Mouse (Mus musculus) spleen, adult 2 months (tissue): Measurements from ENCODE around the gene Uimc1. TPM values are rescaled to one million over a fixed set of nuclear protein-coding genes. Genes with fewer than 3 reads are reported as not detected.

Source experiments
- DNase-seq, 2 experiments: peaks; one replicate each; pipeline versions ENCODE4 v3.0.0 to v3.0.0-alpha.2; 2012 to 2021; ENCODE audit warnings: low spot score in 2 of 2, low read depth in 1 of 2
- H3K27ac ChIP-seq: fragments of 200-500 bp; 2 replicates; pipeline ENCODE4 v1.5.1; 2012; ENCODE audit warnings: low read length, inconsistent platforms; ENCODE audit not compliant: insufficient read depth
- H3K27me3 ChIP-seq: fragments of 200-500 bp; 2 replicates; pipeline ENCODE4 v1.6.1; 2012; ENCODE audit warnings: mild to moderate bottlenecking, moderate library complexity, low read length, inconsistent platforms; ENCODE audit not compliant: control insufficient read depth, insufficient read depth
- H3K36me3 ChIP-seq: fragments of 200-500 bp; 2 replicates; pipeline ENCODE4 v1.6.1; 2012; ENCODE audit warnings: mild to moderate bottlenecking, low read length, inconsistent platforms; ENCODE audit not compliant: control insufficient read depth, insufficient read depth
- H3K4me1 ChIP-seq: fragments of 200-500 bp; 2 replicates; pipeline ENCODE4 v1.6.1; 2011; ENCODE audit warnings: inconsistent platforms; ENCODE audit not compliant: control insufficient read depth, insufficient read depth, insufficient read length
- H3K4me3 ChIP-seq: fragments of 200-500 bp; 2 replicates; pipeline ENCODE4 v1.5.1; 2011; ENCODE audit warnings: mild to moderate bottlenecking, inconsistent platforms; ENCODE audit not compliant: insufficient read depth, insufficient read length; ENCODE audit errors: extremely low read depth
- CTCF ChIP-seq: fragments of 200-500 bp; IDR thresholded peaks from 2 replicates; pipeline ENCODE4 v1.5.1; 2011; ENCODE audit warnings: mild to moderate bottlenecking, inconsistent platforms; ENCODE audit not compliant: insufficient read depth, insufficient read length, insufficient replicate concordance; ENCODE audit errors: extremely low read depth
- POLR2A ChIP-seq: fragments of 200-500 bp; IDR thresholded peaks from 2 replicates; pipeline ENCODE4 v1.6.1; 2011; ENCODE audit warnings: low read depth, low read length, inconsistent platforms
- WGBS: fragments of 180-500 bp; shearing (Covaris S2); methylation state at CpG from one replicate; pipeline ENCODE4 v1.1.7; 2018; 5-methylcytosine and 5-hydroxymethylcytosine counted together
- polyA plus RNA-seq: library from polyadenylated mRNA; depleted of rRNA; stranded (reverse); fragments of >200 nt; gene quantifications from 2 replicates; pipeline ENCODE4 v1.2.3, GENCODE M21; 2012

Gene Uimc1
- polyA plus RNA-seq, 1 experiment = 5.1 TPM

DNA sequence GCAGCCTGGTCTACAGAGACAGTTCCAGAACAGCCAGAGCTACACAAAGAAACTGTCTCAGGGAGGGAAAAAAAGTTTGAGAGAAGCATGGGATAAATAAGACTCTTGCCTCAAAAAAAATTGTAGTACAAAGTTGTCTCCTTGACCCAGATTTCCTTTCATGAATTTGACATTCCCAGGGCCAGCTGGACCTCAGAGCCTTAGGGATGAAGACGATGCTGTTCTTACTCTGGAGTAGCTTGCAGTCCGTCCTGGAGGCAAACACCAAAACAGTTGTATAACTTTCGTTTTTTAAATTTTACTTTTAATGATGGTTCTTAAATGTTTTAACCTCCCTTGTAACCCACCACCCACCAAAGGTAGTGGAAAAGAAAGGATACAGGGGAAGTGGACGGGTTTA is 7.0 kb upstream of the Uimc1 start:
- H3K27ac ChIP-seq = no peak overlapping the region
- no peak for DNase-seq
- 96% methylated on average over 4 of the region's 4 CpGs for WGBS
- no peak for TF ChIP-seq POLR2A
- peaks cover 10% of the 10 kb centered on the region for H3K4me1 ChIP-seq
- H3K36me3 ChIP-seq = 0 out of 2 replicates have a peak, but pooled peaks cover 1% of the 10 kb centered on the region
- H3K4me3 ChIP-seq = no peak overlapping the region
- H3K27me3 ChIP-seq = no peaks in the 10 kb centered on the region

DNA sequence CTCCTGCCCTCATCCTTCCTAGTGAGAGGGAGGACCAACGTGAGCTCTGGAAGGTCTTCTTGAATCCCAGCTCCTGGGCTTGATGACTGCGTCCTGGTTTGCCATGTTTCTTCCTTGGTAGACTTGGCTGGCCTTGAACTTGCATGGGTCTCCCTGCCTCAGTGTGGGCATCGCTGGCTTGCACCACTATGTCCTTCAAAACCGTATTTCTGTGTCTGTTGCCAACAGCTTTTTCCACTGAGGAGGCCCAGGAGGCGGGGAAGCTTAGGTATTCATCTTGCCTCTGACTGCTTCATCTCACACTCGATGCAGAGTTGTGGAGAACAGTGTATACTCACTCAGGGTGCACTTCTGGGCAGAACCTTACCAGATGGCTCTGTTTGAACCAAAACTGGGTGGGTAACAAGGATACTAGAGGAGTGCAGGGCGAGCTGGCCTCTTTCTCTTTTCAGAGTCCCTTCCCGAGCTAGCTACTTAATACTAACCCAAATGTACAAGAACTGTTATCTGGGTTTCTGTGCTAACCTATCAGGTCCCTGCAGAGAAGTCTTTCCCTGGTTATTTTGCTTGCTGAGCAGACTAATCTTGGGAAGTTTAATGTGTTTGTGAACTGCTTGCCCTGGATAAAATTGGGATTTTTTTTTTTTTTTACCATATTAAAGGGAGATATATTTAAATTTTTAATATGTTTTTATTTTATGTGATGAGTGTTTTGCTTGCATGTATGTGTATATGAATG is 6.0 kb upstream of the Uimc1 start:
- peak overlapping the region; percentile 67; the same call in 1 of the 2 replicates for H3K27ac ChIP-seq
- peak overlapping the region; percentile 99 for H3K4me3 ChIP-seq
- DNase-seq = no peak
- WGBS = 31% methylated on average over 8 of the region's 8 CpGs
- H3K27me3 ChIP-seq = no peaks in the 10 kb centered on the region
- H3K4me1 ChIP-seq = peaks cover 10% of the 10 kb centered on the region
- 0 out of 2 replicates have a peak, but pooled peaks cover 1% of the 10 kb centered on the region for H3K36me3 ChIP-seq
- TF ChIP-seq POLR2A = no peak
- TF ChIP-seq CTCF = no peak

DNA sequence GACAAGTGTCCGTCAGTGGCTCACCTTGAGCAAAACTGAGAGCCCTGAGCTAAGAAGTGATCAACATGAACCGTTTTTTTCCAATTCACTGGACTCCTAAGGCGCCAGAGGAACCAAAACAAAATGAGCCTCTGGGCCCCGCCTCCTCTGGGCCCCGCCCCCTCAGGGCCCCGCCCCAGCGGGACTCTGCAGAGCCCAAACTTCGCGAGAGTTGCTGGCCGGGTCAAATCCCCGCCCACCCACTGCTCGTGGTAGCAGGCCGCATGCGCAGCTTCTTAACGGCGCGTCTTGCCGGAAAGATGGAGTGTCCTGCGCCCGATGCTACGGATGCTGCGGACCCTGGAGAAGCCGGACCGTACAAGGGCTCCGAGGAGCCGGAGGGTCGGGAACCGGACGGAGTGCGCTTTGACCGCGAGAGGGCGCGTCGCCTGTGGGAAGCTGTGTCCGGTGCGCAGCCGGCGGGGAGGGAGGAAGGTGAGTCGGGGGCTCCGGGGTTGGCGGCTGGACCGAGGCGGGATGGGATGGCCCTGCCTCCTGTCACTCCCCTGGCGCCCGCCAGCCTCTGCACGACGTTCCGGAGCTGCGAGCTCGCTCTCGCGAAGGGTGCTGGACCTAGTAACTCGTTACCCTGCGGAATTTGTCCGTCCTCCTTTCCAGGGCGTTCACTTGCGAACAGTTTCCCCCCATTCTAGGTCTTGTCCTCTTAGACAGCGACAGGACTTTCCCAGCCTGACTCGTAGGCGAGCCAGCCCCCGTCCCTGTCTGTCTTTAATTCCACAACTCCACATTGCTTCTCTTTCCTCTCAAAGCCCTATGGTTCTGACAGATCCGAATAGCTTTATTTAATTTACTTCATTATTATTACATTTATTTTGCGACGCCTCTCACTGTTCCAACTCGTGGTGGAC is 5.2 kb upstream of the Uimc1 start, which contains the start of gene Zfp346:
TSS of gene Zfp346 (plus strand) at position 267 of the 908 bp plus-strand sequence.
- TF ChIP-seq POLR2A (peak; percentile 88), CTCF (peak; percentile 29; the same call in 1 of the 2 replicates)
- Histone ChIP-seq H3K4me1 (peaks cover 10% of the 10 kb centered on the region), H3K27me3 (no peaks in the 10 kb centered on the region), H3K27ac (peak within 1 kb of the TSS; percentile 67), H3K36me3 (0 out of 2 replicates have a peak, but pooled peaks cover 1% of the 10 kb centered on the region), H3K4me3 (peak within 1 kb of the TSS; percentile 99)
- peak; percentile 89 to 98 for DNase-seq
- WGBS = under 1% methylated on average over 64 of the region's 66 CpGs

DNA sequence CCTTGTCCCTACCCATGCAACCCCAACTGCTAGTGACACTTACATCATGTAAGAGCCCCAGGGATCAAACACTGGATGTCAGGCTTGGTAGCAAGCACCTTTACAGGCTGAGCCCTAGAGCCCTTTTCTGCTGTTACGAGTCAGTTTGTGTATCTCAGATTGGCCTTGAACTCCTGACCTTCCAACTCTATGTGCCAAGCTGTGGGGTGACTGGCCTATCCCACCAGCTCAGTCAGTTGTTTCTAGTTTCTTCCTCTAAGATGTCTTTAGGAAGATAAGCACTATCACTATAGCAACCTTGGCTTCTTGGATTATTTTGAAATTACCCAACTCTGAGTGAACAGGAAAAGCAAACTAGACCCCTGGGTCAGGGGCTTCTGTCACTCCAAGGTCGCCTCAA is 3.3 kb upstream of the Uimc1 start:
- TF ChIP-seq POLR2A = no peak
- TF ChIP-seq CTCF = no peak
- no peak for DNase-seq
- H3K4me3 ChIP-seq = no peak overlapping the region
- H3K27me3 ChIP-seq = no peaks in the 10 kb centered on the region
- no peak overlapping the region for H3K27ac ChIP-seq
- peaks cover 12% of the 10 kb centered on the region for H3K4me1 ChIP-seq
- no peaks in the 10 kb centered on the region for H3K36me3 ChIP-seq
- WGBS = 79% methylated on average over 2 of the region's 2 CpGs

DNA sequence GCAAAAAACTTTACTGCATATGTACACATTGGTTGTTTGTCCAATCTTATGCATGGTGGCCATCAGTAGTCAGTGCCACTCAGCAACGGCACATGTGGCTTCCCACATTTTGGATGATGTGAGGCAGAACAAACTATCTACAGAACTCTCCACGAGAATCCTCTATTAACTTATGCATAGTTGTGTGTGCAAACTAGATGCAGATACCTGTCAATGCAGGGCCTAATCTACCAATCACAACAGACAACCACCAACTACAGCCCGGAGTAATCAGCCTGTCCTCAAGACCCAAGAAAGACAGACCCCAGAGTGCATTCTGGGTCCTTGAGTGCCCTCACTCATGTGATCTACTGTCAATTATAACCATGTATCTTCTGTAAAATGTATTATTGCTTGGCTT is 2.3 kb upstream of the Uimc1 start:
- Histone ChIP-seq H3K4me3 (no peak overlapping the region), H3K4me1 (peaks cover 12% of the 10 kb centered on the region), H3K36me3 (no peaks in the 10 kb centered on the region), H3K27me3 (no peaks in the 10 kb centered on the region), H3K27ac (no peak overlapping the region)
- TF ChIP-seq POLR2A (no peak), CTCF (no peak)
- WGBS = 95% methylated on average over 3 of the region's 3 CpGs
- DNase-seq = no peak

DNA sequence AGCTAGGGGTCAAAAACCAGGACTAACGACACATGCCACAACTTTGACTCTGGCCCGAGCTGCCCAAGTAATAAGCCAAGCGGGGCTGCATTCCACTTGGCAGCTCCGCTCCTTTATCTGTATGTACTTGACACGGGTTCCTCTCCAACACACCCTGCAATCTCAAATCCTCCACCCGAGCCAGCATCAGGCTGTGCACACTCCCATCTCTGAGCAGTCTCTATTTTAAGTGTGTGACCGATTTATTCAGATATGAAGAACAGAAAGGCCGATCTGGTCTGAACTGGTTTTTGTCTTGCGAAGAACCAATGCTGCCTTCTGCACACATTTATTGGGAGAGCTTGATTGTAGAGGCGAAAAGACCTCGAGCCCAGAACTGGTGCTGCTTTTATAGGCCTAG is 1.5 kb upstream of the Uimc1 start:
- TF ChIP-seq CTCF = no peak
- no peak for TF ChIP-seq POLR2A
- Histone ChIP-seq H3K36me3 (no peaks in the 10 kb centered on the region), H3K4me3 (no peak overlapping the region), H3K4me1 (peaks cover 12% of the 10 kb centered on the region), H3K27me3 (no peaks in the 10 kb centered on the region), H3K27ac (no peak overlapping the region)
- no peak for DNase-seq
- WGBS = 93% methylated on average over 11 of the region's 11 CpGs
